Mouse (Mus musculus) right cerebral cortex, postnatal 25 days (tissue): ENCODE data around the gene Zfp414.

Experiments
- DNase-seq: peaks from one replicate; pipeline ENCODE4 v3.0.0; 2022

Zfp414 gene

GRCm38 (mm10) chr17:33666813-33667212 lies 37.9 kb downstream of the Zfp414 start:
- DNase-seq, result no peak

GRCm38 (mm10) chr17:33669681-33670080 lies 40.8 kb downstream of the Zfp414 start:
- DNase-seq, result no peak

GRCm38 (mm10) chr17:33673837-33674236 lies 44.9 kb downstream of the Zfp414 start:
- no peak for DNase-seq

DNA sequence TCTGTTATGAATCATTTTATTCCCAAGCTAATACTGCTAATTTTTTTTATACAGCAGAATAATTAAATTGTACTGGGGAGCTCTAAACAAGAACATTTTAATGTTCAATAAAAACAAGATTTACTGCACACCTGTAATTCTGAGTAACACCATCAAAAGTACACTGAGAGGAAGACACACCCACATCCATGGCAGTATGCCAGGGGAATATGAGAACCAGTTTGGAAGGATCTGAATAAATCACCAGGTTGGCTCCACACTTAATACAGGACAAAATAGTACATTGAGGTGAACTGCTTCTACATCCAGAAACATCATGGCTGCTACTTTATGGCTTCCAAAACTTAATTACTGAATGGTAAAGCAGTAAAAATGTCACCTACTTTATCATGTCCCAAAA lies 46.6 kb downstream of the Zfp414 start:
- DNase-seq, result no peak

GRCm38 (mm10) chr17:33676086-33676485 lies 47.2 kb downstream of the Zfp414 start:
- DNase-seq, result no peak

DNA sequence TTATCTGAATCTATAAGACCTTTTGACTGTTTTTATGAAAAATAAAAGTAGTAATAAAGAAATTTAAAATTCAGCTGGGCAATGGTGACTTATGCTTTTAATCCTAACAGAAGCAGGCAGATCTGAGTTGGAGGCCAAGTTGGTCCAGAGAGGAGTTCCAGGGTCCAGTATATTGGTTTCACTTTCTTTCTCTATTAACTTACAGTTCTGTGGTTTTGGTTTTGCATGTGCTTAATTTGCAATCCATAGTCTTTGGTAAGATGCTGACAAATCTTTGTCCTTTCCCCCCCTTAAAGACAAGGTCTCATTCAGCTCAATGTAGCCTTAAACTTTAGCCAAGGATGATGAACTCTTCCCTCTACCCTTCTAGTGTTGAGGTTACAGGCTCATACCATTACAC lies 49.9 kb downstream of the Zfp414 start:
- DNase-seq, result no peak
